Mouse (Mus musculus) lung, adult 2 months (tissue): ENCODE data around the gene Sync.

Experiments
- CTCF ChIP-seq: fragments of 200-500 bp; IDR thresholded peaks from 2 replicates; pipeline ENCODE4 v1.5.1; 2011; ENCODE audit warnings: mild to moderate bottlenecking, low read length, control low read depth; ENCODE audit not compliant: insufficient read depth
- POLR2A ChIP-seq: fragments of 200-500 bp; IDR thresholded peaks from 2 replicates; pipeline ENCODE4 v1.6.1; 2011; ENCODE audit warnings: low read depth, mild to moderate bottlenecking, control low read depth, low read length, borderline replicate concordance; ENCODE audit errors: extremely low read depth

DNA sequence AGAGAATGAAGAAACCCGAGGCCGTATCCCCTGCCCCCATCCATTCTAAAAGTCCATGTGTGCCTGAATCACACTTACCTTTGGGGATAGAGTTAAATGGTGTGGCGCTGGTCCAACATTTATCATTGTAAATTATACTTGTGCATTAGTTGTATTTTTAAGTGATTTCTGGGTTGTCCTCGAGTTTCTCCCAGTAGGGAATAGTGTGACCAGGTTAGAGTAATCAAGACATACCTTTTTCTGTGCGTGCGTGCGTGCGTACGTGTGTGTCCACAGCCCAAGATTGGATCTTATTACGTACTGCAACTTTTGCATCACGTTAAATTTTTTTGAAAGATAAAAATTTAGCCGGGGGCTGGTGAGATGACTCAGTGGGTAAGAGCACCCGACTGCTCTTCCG is 48.9 kb downstream of the Sync start:
- TF ChIP-seq CTCF = no peak
- no peak for TF ChIP-seq POLR2A
